Mouse (Mus musculus): ENCODE data around the gene Prps2. TPM values are rescaled to one million over a fixed set of nuclear protein-coding genes. Genes with fewer than 3 reads are reported as not detected.

The Prps2 gene
- polyA plus RNA-seq (2012; rRNA removed), result 6.8 and 8.2 TPM in 2 replicates

DNA sequence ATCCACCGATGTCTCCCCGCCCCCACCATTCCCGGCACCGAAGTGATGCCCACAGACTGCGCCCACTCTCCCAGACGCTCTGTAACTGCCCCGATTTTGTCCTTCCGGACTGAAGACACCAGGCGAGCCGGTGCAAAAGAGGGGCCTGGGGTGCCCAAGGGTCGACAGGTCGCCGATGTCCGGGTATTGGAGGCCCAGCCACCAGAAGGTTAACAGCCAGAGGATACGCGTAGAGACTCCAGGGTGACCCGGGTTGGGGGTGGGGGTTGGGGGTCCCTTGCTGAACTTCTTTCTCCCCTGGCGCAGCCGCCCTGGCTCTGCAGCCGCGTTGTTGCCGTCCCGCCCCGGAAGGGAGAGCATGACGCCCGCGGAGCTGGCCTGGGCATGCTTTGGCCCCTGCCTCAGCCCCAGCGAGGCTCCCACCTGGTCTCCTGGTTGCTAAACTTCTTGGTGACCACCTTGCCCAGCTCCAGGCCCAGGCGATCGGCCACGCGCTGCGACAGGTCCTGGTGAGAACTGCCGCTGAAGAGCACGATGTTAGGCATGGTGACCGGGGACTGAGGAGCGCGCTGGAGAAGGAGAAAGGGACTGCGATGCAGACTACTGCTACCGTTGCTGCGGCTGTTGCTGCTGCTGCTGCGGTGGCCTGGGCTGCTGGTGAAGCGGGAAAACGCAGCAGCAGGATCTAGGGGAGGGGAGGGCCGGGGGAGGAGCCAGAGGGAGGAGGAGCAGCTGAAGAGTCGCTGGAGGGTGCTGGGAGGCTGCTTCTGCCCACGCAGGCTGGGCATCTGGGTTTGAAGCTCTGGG is at the start of gene Prps2:
Prps2 (minus strand) TSS at position 703 of the 807 bp plus-strand sequence.

DNA sequence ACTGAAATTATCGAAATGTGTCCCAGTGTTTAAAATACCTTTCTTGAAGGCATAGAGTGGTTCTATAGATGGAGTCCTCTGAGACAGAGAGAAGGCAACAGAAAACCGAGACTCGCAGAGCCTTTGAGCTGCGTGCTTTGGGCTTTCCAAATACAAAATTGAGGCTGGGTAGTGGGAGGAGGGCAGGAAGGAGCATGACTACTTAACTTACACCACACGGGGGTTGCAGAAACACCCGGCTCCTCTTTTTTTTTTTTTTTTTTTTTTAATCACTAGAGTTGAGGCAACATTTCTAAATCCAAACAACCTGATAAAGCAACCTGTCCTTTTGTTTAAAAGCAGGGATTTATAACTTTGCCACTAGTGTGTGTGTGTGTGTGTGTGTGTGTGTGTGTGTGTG is 52.1 kb downstream of the Prps2 start, which contains the start of gene Tlr7:
Tlr7 (minus strand) TSS at position 160 of the 400 bp plus-strand sequence.

Other genes with a start within 250 kb of the Prps2 start
- 2,860 and 3,469 TPM in 2 replicates for gene Tmsb4x, start 173.4 kb downstream of the Prps2 start, polyA plus RNA-seq (2012; rRNA removed)
- 0.20 and 0.51 TPM in 2 replicates for gene Tlr8, start 118.4 kb downstream of the Prps2 start, polyA plus RNA-seq (2012; rRNA removed)
- 0.38 and 0.60 TPM in 2 replicates for gene Tlr7, start 52.2 kb downstream of the Prps2 start, polyA plus RNA-seq (2012; rRNA removed)

Data from central nervous system, embryonic 14 days (tissue).